8 mouse cellular contexts compared by ENCODE assay signal in the genomic region with DNA sequence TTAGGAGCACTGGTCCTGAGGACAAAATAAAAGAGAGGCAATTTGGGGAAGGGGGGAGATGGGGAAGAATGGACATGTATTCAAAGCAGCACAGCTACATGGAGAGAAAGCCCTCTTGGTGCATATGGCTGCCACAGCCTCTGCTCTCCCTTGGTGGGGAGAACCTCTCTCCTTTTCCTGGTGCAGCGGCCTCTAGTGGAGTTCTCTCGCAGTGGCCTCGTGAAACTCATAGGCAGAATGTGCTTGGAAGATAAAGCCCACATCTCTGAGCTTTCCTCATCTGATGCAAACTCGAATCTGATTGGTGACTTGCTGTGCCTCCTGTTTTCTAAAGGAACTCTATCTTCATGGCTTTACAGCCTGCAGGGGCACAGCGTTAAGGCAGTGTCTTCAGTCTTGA. TPM values are rescaled to one million over a fixed set of nuclear protein-coding genes. Genes with fewer than 3 reads are reported as not detected.
DNase-seq lines count a peak whose midpoint lies in the region; ATAC-seq lines count a peak whose summit lies in the region.

No protein-coding gene starts in this region.

- DNase-seq in hindbrain, embryonic 14.5 days (ENCODE audit: low spot score) = peak; percentile 69
- DNase-seq in R1 (ENCODE audit: low read depth, low spot score) = peak; percentile 80
- DNase-seq in embryo, embryonic 10 days (ENCODE audit: low spot score) = peak; percentile 80
- DNase-seq in limb, embryonic 11.5 days (ENCODE audit: low spot score) = peak; percentile 71
- peak; percentile 46 for DNase-seq in ovary, postnatal 14 days (ENCODE audit: low spot score)
- peak; percentile 76 for DNase-seq in thymus, postnatal 25 days

- H3K4me3 ChIP-seq in hindbrain, embryonic 14.5 days (replicated peaks; ENCODE audit: low read length) = no peak overlapping the region
- H3K4me3 ChIP-seq in hindbrain, embryonic 12.5 days = no peak overlapping the region
- H3K4me3 ChIP-seq in intestine, embryonic 16.5 days (ENCODE audit: low read length) = no peak overlapping the region
- H3K4me3 ChIP-seq in limb, embryonic 11.5 days (ENCODE audit: low read depth, low read length) = no peak overlapping the region

- WGBS in hindbrain, embryonic 14.5 days = 5% methylated on average over 5 of the region's 5 CpGs
- 7% methylated on average over 5 of the region's 5 CpGs for WGBS in hindbrain, embryonic 12.5 days
- WGBS in intestine, embryonic 16.5 days = 4% methylated on average over 5 of the region's 5 CpGs
- 9% methylated on average over 5 of the region's 5 CpGs for WGBS in limb, embryonic 11.5 days

- H3K9me3 ChIP-seq in hindbrain, embryonic 14.5 days (ENCODE audit: control insufficient read depth, low read length) = no peaks in the 10 kb centered on the region
- H3K9me3 ChIP-seq in hindbrain, embryonic 12.5 days (replicated peaks) = no peaks in the 10 kb centered on the region
- H3K9me3 ChIP-seq in intestine, embryonic 16.5 days (ENCODE audit: control insufficient read depth, low read length) = no peaks in the 10 kb centered on the region
- no peaks in the 10 kb centered on the region for H3K9me3 ChIP-seq in limb, embryonic 11.5 days (ENCODE audit: control insufficient read depth, low read length)

- H3K4me1 ChIP-seq in hindbrain, embryonic 14.5 days (replicated peaks; ENCODE audit: control insufficient read depth, insufficient read depth, low read length) = no peaks in the 10 kb centered on the region
- no peaks in the 10 kb centered on the region for H3K4me1 ChIP-seq in hindbrain, embryonic 12.5 days
- peaks cover 10% of the 10 kb centered on the region for H3K4me1 ChIP-seq in intestine, embryonic 16.5 days (ENCODE audit: control insufficient read depth, insufficient read depth, low read length)
- 0 out of 2 replicates have a peak, but pooled peaks cover 6% of the 10 kb centered on the region for H3K4me1 ChIP-seq in limb, embryonic 11.5 days (ENCODE audit: control insufficient read depth, insufficient read depth, low read length)

- H3K27me3 ChIP-seq in hindbrain, embryonic 14.5 days (ENCODE audit: control insufficient read depth, insufficient read depth, low read length) = no peaks in the 10 kb centered on the region
- no peaks in the 10 kb centered on the region for H3K27me3 ChIP-seq in hindbrain, embryonic 12.5 days
- no peaks in the 10 kb centered on the region for H3K27me3 ChIP-seq in intestine, embryonic 16.5 days (replicated peaks; ENCODE audit: control insufficient read depth, insufficient read depth, low read length)
- no peaks in the 10 kb centered on the region for H3K27me3 ChIP-seq in limb, embryonic 11.5 days (ENCODE audit: control insufficient read depth, insufficient read depth, low read length)

- no peak overlapping the region for H3K9ac ChIP-seq in hindbrain, embryonic 14.5 days
- no peak overlapping the region for H3K9ac ChIP-seq in hindbrain, embryonic 12.5 days
- H3K9ac ChIP-seq in intestine, embryonic 16.5 days (ENCODE audit: low read depth, low read length) = no peak overlapping the region
- H3K9ac ChIP-seq in limb, embryonic 11.5 days (ENCODE audit: low read length) = no peak overlapping the region

- no peak for ATAC-seq in hindbrain, embryonic 14.5 days (ENCODE audit: low FRiP score)
- no peak for ATAC-seq in hindbrain, embryonic 12.5 days (ENCODE audit: low FRiP score)
- ATAC-seq in intestine, embryonic 16.5 days = peak; percentile 44; the same call in 1 of the 2 replicates
- ATAC-seq in limb, embryonic 11.5 days (ENCODE audit: insufficient number of reproducible peaks, low FRiP score, low TSS enrichment, low read depth) = no peak

- H3K36me3 ChIP-seq in hindbrain, embryonic 14.5 days (replicated peaks; ENCODE audit: control insufficient read depth, insufficient read depth) = no peaks in the 10 kb centered on the region
- no peaks in the 10 kb centered on the region for H3K36me3 ChIP-seq in hindbrain, embryonic 12.5 days
- no peaks in the 10 kb centered on the region for H3K36me3 ChIP-seq in intestine, embryonic 16.5 days (ENCODE audit: control insufficient read depth, insufficient read depth, low read length)
- no peaks in the 10 kb centered on the region for H3K36me3 ChIP-seq in limb, embryonic 11.5 days (ENCODE audit: control insufficient read depth, insufficient read depth, low read length)

- H3K27ac ChIP-seq in hindbrain, embryonic 14.5 days = no peak overlapping the region
- H3K27ac ChIP-seq in hindbrain, embryonic 12.5 days = no peak overlapping the region
- H3K27ac ChIP-seq in intestine, embryonic 16.5 days (ENCODE audit: low read length) = no peak overlapping the region
- H3K27ac ChIP-seq in limb, embryonic 11.5 days (replicated peaks; ENCODE audit: low read depth, low read length) = no peak overlapping the region

- H3K4me2 ChIP-seq in hindbrain, embryonic 14.5 days (replicated peaks) = no peak overlapping the region
- H3K4me2 ChIP-seq in hindbrain, embryonic 12.5 days (replicated peaks) = no peak overlapping the region
- H3K4me2 ChIP-seq in intestine, embryonic 16.5 days (ENCODE audit: low read depth, low read length) = no peak overlapping the region
- no peak overlapping the region for H3K4me2 ChIP-seq in limb, embryonic 11.5 days (ENCODE audit: low read depth, severe bottlenecking)

RNA-seq across cellular contexts. Expression of gene Rpn2, which starts 19.1 kb away (rescaled TPM):
- polyA plus RNA-seq in hindbrain, embryonic 14.5 days (2014; fragmentation: Nextera tagmentation; extraction: Ambion mirVana) = 210 and 221 TPM in 2 replicates
- polyA plus RNA-seq in hindbrain, embryonic 12.5 days (2016; fragmentation: Nextera tagmentation; extraction: Ambion mirVana) = 224 and 239 TPM in 2 replicates
- 341 and 355 TPM in 2 replicates for polyA plus RNA-seq in intestine, embryonic 16.5 days (2015; fragmentation: Nextera tagmentation; extraction: Ambion mirVana)
- 269 TPM in 2 replicates for polyA plus RNA-seq in limb, embryonic 11.5 days (2014; fragmentation: Nextera tagmentation; extraction: Ambion mirVana)

RNA-seq across cellular contexts. Expression of gene Mroh8, which starts 19.6 kb away (rescaled TPM):
- polyA plus RNA-seq in hindbrain, embryonic 14.5 days (2014; fragmentation: Nextera tagmentation; extraction: Ambion mirVana) = 0.09 and 0.41 TPM in 2 replicates
- polyA plus RNA-seq in hindbrain, embryonic 12.5 days (2016; fragmentation: Nextera tagmentation; extraction: Ambion mirVana) = 0.62 and 0.68 TPM in 2 replicates
- polyA plus RNA-seq in intestine, embryonic 16.5 days (2015; fragmentation: Nextera tagmentation; extraction: Ambion mirVana) = 0.34 and 0.54 TPM in 2 replicates
- polyA plus RNA-seq in limb, embryonic 11.5 days (2014; fragmentation: Nextera tagmentation; extraction: Ambion mirVana) = 0.34 and 0.39 TPM in 2 replicates

RNA-seq across cellular contexts. Expression of gene Rbl1, which starts 55.4 kb away (rescaled TPM):
- polyA plus RNA-seq in hindbrain, embryonic 14.5 days (2014; fragmentation: Nextera tagmentation; extraction: Ambion mirVana) = 5.7 and 6.2 TPM in 2 replicates
- 18.1 and 20.8 TPM in 2 replicates for polyA plus RNA-seq in hindbrain, embryonic 12.5 days (2016; fragmentation: Nextera tagmentation; extraction: Ambion mirVana)
- 12.8 and 15.4 TPM in 2 replicates for polyA plus RNA-seq in intestine, embryonic 16.5 days (2015; fragmentation: Nextera tagmentation; extraction: Ambion mirVana)
- polyA plus RNA-seq in limb, embryonic 11.5 days (2014; fragmentation: Nextera tagmentation; extraction: Ambion mirVana) = 30.0 and 30.8 TPM in 2 replicates
